Mouse (Mus musculus) midbrain, embryonic 14.5 days (tissue): ENCODE measurements around the gene Ctla2a. TPM values are rescaled to one million over a fixed set of nuclear protein-coding genes. Genes with fewer than 3 reads are reported as not detected.
A peak's percentile ranks its signal among the peaks of the same experiment; 100 is the strongest.
"Not testable (repeated sequence)": the region's sequence is repeated elsewhere in the genome, so short reads cannot be mapped to it uniquely, and the experiment has no call there.

ENCODE experiments used
- ATAC-seq: fragments of 200-750 bp; cut with Nextera tagmentation; 2 replicates; pipeline ENCODE4 v1.8.0; 2017; ENCODE audit warnings: moderate number of reproducible peaks, moderate library complexity; ENCODE audit not compliant: low FRiP score, low TSS enrichment
- DNase-seq: peaks from one replicate; pipeline ENCODE4 v3.0.0-alpha.2; 2015
- H3K27ac ChIP-seq: fragments of 300-500 bp; sonication (generic); replicated peaks from 2 replicates; pipeline ENCODE4 v1.5.1; 2014; ENCODE audit warnings: mild to moderate bottlenecking, low read depth, low read length, moderate library complexity
- H3K27me3 ChIP-seq: fragments of 300-500 bp; sonication (generic); 2 replicates; pipeline ENCODE4 v1.6.1; 2014; ENCODE audit warnings: low read length, control low read depth, mixed read lengths; ENCODE audit not compliant: control insufficient read depth, insufficient read depth
- H3K36me3 ChIP-seq: fragments of 300-500 bp; sonication (generic); 2 replicates; pipeline ENCODE4 v1.6.1; 2014; ENCODE audit warnings: low read length, control low read depth; ENCODE audit not compliant: control insufficient read depth, insufficient read depth
- H3K4me1 ChIP-seq: fragments of 300-500 bp; sonication (generic); 2 replicates; pipeline ENCODE4 v1.6.1; 2014; ENCODE audit warnings: mild to moderate bottlenecking, antibody characterized with exemption, low read length, control low read depth; ENCODE audit not compliant: control insufficient read depth, insufficient read depth
- H3K4me2 ChIP-seq: fragments of 300-500 bp; sonication (generic); 2 replicates; pipeline ENCODE4 v1.6.1; 2014; ENCODE audit warnings: mild to moderate bottlenecking, low read length, moderate library complexity
- H3K4me3 ChIP-seq: fragments of 300-500 bp; sonication (generic); replicated peaks from 2 replicates; pipeline ENCODE4 v1.5.1; 2014; ENCODE audit warnings: low read depth, low read length
- H3K9ac ChIP-seq: fragments of 300-500 bp; sonication (generic); replicated peaks from 2 replicates; pipeline ENCODE4 v1.6.1; 2014; ENCODE audit warnings: mild to moderate bottlenecking, low read length, moderate library complexity
- H3K9me3 ChIP-seq: fragments of 300-500 bp; sonication (generic); 2 replicates; pipeline ENCODE4 v1.6.1; 2016; ENCODE audit warnings: low read length, control low read depth, mixed read lengths; ENCODE audit not compliant: control insufficient read depth
- WGBS: fragments of 180-500 bp; shearing (Covaris S2); extraction: QIAGEN DNeasy Blood & Tissue Kit; methylation state at CpG from one replicate; pipeline ENCODE4 v1.1.7; 2014; 5-methylcytosine and 5-hydroxymethylcytosine counted together
- polyA plus RNA-seq: library from polyadenylated mRNA; unstranded; fragments of >200 nt; fragmentation: Nextera tagmentation; extraction: Ambion mirVana; gene quantifications from 2 replicates; pipeline ENCODE4 v1.2.1, GENCODE M21; 2014

Ctla2a gene
- polyA plus RNA-seq, result 11.1 and 15.6 TPM in 2 replicates

DNA sequence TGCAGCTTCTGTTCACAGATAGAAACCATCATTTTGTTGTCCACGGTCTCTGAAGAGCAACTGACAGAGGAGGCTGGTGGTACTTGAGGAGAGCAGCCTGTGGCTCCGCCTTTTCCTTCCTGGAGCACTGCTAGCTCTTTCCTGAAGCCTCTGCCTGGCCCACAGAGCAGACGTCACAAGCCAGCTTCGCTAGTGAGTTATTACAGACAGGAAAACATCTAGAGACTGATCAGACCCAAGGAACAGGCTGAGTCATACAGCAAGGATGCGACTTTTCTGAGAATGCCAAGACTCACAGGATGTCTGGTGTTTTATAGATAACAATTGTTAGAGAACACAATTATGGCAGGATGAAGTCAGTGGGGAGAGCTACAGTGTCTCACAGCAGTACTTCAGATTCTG, at the start of gene Ctla2a, which contains the start of gene Gm49391:
TSS of gene Ctla2a (minus strand) at position 126 of the 402 bp plus-strand sequence.
TSS of gene Gm49391 (minus strand) at position 72 of the 402 bp plus-strand sequence.
- no peak within 1 kb of the TSS for H3K4me3 ChIP-seq
- H3K27me3 ChIP-seq, result no peaks in the 10 kb centered on the region
- no peaks in the 10 kb centered on the region for H3K4me1 ChIP-seq
- H3K9me3 ChIP-seq, result peaks cover 5% of the 10 kb centered on the region; the same call in 1 of the 2 replicates
- no peak within 1 kb of the TSS for H3K9ac ChIP-seq
- H3K36me3 ChIP-seq, result no peaks in the 10 kb centered on the region
- ATAC-seq, result no peak
- WGBS, result 65% methylated on average over 5 of the region's 5 CpGs
- no peak within 1 kb of the TSS for H3K4me2 ChIP-seq
- peak; percentile 0 for DNase-seq
- no peak within 1 kb of the TSS for H3K27ac ChIP-seq

DNA sequence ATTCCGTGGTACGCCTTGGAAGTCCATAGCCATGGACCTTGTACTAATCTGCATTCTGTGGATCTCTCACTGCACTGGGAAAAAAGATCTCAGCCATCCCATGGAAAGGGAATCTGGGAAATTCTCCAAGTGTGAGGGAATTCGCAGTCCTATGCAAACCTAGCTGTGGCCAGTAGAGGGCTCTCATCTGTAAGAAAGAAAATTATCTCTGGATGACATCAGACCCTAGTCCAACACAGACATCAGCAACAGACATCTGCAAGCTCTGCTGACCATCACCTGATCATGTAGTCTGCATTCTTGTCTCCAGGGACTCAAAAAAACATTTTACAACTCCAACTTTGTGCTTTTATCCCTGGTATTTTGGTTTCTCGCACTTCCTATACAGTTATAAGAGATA, 35.9 kb upstream of the Ctla2a start:
- not testable (repeated sequence) for DNase-seq, H3K4me2 ChIP-seq, H3K9ac ChIP-seq, ATAC-seq, H3K27me3 ChIP-seq, H3K9me3 ChIP-seq, H3K36me3 ChIP-seq, H3K27ac ChIP-seq, H3K4me1 ChIP-seq, H3K4me3 ChIP-seq
- 70% methylated on average over 4 of the region's 4 CpGs for WGBS

GRCm38 (mm10) chr13:60963985-60964384, 27.6 kb upstream of the Ctla2a start:
- not testable (repeated sequence) for H3K9ac ChIP-seq, H3K36me3 ChIP-seq, H3K4me1 ChIP-seq, H3K4me3 ChIP-seq, H3K27ac ChIP-seq, H3K4me2 ChIP-seq, ATAC-seq, DNase-seq, H3K27me3 ChIP-seq
- H3K9me3 ChIP-seq, result peaks cover 14% of the 10 kb centered on the region
- 38% methylated on average over 5 of the region's 5 CpGs for WGBS

GRCm38 (mm10) chr13:60961706-60962105, 25.3 kb upstream of the Ctla2a start:
- Histone ChIP-seq H3K4me1 (no peaks in the 10 kb centered on the region), H3K4me2 (no peak overlapping the region), H3K27ac (no peak overlapping the region), H3K27me3 (no peaks in the 10 kb centered on the region), H3K4me3 (no peak overlapping the region), H3K9me3 (peaks cover 16% of the 10 kb centered on the region), H3K9ac (no peak overlapping the region), H3K36me3 (no peaks in the 10 kb centered on the region)
- ATAC-seq (no peak), DNase-seq (no peak)
- 71% methylated on average over 5 of the region's 5 CpGs for WGBS

DNA sequence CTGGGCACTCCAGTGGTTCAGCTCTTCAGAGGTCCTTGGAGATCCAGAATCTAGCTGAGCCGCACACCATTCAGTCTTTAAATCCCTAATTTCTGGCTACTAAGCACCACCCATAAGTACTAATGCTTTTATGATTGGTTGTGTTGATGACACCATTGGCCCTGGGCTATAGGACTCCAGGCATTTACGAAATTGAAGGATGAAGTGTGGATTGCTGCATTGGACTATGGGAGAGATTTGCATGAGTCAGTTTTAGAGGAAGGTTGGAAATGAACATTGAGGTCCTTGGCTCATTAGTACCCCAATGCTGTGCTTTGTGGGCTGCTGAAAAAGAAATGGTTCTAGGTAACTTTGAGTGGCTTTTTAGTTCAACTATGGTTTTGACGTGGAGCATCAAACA, 5.5 kb upstream of the Ctla2a start, which contains the start of gene Tpbpa:
TSS of gene Tpbpa (minus strand) at position 101 of the 400 bp plus-strand sequence.
- H3K27me3 ChIP-seq, H3K27ac ChIP-seq, ATAC-seq, H3K4me1 ChIP-seq, H3K36me3 ChIP-seq, H3K4me2 ChIP-seq, DNase-seq, H3K4me3 ChIP-seq, H3K9ac ChIP-seq: not testable (repeated sequence)
- WGBS, result 77% methylated on average over 3 of the region's 3 CpGs
- H3K9me3 ChIP-seq, result peaks cover 17% of the 10 kb centered on the region

DNA sequence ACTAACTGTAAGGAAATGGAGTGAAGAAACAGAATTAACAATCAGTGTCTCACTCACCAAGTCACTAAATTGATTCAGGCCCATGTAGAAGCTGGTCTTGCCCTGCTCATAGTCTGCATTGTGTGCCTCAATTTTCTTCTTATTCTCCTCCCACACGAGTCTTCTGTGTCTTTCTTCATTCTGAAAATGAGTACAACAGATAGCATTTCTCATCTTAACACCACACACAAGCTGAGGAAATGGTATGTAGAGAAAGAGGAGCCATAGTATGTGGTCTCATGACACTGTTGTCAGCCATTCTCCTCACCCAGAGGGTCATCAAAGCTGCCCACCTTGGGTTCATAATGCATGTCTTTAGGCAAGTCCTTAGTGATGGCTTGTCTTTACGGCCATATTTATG, 935 bp downstream of the Ctla2a start, which contains the start of gene Gm49393:
TSS of gene Gm49393 (minus strand) at position 101 of the 400 bp plus-strand sequence.
- DNase-seq, result not testable (repeated sequence)

DNA sequence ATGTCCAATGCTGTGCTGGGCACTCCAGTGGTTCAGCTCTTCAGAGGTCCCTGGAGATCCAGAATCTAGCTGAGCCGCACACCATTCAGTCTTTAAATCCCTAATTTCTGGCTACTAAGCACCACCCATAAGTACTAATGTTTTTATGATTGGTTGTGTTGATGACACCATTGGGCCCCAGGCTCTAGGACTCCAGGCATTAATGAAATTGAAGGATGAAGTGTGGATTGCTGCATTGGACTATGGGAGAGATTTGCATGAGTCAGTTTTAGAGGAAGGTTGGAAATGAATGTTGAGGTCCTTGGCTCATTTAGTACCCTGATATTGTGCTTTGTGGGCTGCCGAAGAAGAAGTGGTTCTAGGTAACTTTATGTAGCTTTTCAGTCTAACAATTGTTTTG, 31.6 kb downstream of the Ctla2a start, which contains the start of gene Tpbpb:
TSS of gene Tpbpb (minus strand) at position 101 of the 400 bp plus-strand sequence.
- H3K9ac ChIP-seq, H3K27me3 ChIP-seq, H3K4me2 ChIP-seq, H3K4me3 ChIP-seq, ATAC-seq, H3K27ac ChIP-seq, H3K36me3 ChIP-seq, H3K9me3 ChIP-seq, DNase-seq, H3K4me1 ChIP-seq: not testable (repeated sequence)
- WGBS, result 81% methylated on average over 2 of the region's 2 CpGs

More for the DNA sequence above, 935 bp downstream of the Ctla2a start, which contains the start of gene Gm49393:
- H3K4me2 ChIP-seq, H3K9me3 ChIP-seq, H3K36me3 ChIP-seq, ATAC-seq, H3K4me1 ChIP-seq, H3K27me3 ChIP-seq, H3K9ac ChIP-seq, H3K4me3 ChIP-seq, H3K27ac ChIP-seq: not testable (repeated sequence)
- WGBS, result 66% methylated on average over 2 of the region's 2 CpGs

GRCm38 (mm10) chr13:60897328-60897727, 39.1 kb downstream of the Ctla2a start, which contains the start of gene Ctla2b:
TSS of gene Ctla2b (minus strand) at chr13:60897447.
- DNase-seq (no peak), ATAC-seq (no peak)
- H3K9ac ChIP-seq, result no peak within 1 kb of the TSS
- H3K9me3 ChIP-seq, result 0 out of 2 replicates have a peak, but pooled peaks cover 4% of the 10 kb centered on the region
- H3K4me2 ChIP-seq, result no peak within 1 kb of the TSS
- H3K4me3 ChIP-seq, result no peak within 1 kb of the TSS
- 94% methylated on average over 3 of the region's 3 CpGs for WGBS
- H3K4me1 ChIP-seq, result no peaks in the 10 kb centered on the region
- H3K27ac ChIP-seq, result no peak within 1 kb of the TSS
- no peaks in the 10 kb centered on the region for H3K27me3 ChIP-seq
- no peaks in the 10 kb centered on the region for H3K36me3 ChIP-seq

DNA sequence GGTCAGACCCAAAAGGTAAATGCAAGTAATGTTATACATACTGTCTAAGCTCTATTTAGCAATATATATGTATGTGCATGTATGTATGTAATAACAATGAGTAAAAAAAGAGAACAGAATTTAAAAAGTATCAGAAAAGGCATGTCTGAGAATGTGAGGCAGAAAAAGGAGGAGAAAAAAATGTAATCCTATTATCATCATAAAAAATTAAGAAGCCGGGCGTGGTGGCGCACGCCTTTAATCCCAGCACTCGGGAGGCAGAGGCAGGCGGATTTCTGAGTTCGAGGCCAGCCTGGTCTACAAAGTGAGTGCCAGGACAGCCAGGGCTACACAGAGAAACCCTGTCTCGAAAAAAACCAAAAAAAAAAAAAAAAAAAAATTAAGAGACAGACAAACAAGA, 39.6 kb downstream of the Ctla2a start, which contains the start of gene Gm49392:
TSS of gene Gm49392 (minus strand) at position 101 of the 400 bp plus-strand sequence.
- not testable (repeated sequence) for H3K4me2 ChIP-seq, ATAC-seq, H3K9me3 ChIP-seq, DNase-seq, H3K27me3 ChIP-seq, H3K36me3 ChIP-seq, H3K27ac ChIP-seq, H3K9ac ChIP-seq, H3K4me3 ChIP-seq, H3K4me1 ChIP-seq
- 85% methylated on average over 8 of the region's 8 CpGs for WGBS
